Mouse (Mus musculus) CD4-positive, CD25-positive, alpha-beta regulatory T cell, adult 9 weeks (primary cell): ENCODE data around the gene Gm49354. TPM values are rescaled to one million over a fixed set of nuclear protein-coding genes. Genes with fewer than 3 reads are reported as not detected.

Source experiments
- polyA plus RNA-seq: library from polyadenylated mRNA; unstranded; fragments of 100-300 nt; shearing (Covaris generic); gene quantifications from one replicate; pipeline ENCODE4 v1.2.1, GENCODE M21; 2017

The Gm49354 gene
- not detected for polyA plus RNA-seq

DNA sequence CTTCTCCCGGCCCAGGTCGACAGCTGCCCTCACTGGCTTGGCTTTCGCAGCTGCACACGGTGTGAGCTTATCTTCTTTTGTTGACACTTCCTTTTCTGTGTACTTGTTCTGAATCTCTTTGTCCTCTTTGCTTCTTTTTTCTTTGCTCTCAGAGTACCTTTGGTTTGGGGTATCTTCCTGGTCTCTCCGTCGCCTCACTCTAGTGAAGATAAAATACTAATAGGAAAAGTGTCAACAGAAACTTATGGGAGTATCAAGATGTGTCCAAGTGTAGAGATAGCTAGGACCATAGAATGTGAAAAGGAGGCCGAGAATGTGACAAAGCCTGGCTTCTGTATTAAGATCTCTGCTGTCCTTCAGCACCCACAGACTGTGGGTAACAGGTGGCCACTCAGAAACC lies at the start of gene Gm49354:
Gene Gm49354 (minus strand): TSS at position 101 of the 400 bp plus-strand sequence.

DNA sequence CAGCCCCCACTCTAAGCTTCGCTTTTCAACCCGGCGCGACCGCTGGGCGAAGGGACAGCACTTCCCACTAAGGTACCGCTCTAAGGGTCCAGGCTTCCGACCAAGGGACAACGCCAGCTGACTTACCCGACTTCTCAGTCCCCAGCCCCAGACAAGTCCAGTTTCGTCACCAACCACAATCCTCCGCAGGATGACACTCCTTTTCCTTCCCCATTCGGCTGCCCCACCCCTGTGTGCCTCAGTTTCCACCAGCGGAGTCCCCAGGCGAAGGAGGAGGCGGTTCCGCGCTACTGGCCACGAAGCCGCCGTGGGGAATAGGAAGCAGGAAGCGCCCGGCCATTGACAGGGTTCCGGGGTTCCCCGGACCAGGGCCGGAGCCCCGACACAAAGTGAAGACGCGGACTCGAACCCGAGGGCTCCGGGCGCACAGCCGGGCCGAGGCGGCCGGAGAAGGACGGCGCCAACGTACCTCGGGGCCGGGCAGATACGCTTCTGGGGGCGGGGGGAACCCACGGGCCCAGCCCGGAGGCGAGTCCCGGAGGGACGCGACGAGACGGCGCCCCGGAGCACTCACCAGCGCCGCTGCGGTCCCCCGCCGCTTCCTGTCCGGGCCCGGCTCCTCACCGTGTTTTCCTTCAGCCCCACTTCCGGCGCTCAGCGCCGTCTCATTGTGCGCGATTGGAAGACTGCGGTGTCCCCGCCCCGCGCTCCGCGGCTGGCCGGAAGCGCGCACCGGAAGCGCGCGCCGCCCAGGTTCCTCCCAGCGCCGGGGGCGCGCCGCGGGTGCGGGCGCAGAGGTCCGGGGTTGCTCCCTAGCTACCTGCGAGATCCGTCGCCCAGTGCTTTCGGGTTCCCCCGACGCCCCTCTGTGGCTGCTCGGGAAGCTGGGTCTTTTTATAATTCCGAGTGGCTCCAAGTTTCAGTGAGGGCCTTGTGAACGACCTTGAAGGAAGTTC lies 40.7 kb upstream of the Gm49354 start, which contains the start of gene Tut7:
Gene Tut7 (minus strand): TSS at position 641 of the 956 bp plus-strand sequence.

DNA sequence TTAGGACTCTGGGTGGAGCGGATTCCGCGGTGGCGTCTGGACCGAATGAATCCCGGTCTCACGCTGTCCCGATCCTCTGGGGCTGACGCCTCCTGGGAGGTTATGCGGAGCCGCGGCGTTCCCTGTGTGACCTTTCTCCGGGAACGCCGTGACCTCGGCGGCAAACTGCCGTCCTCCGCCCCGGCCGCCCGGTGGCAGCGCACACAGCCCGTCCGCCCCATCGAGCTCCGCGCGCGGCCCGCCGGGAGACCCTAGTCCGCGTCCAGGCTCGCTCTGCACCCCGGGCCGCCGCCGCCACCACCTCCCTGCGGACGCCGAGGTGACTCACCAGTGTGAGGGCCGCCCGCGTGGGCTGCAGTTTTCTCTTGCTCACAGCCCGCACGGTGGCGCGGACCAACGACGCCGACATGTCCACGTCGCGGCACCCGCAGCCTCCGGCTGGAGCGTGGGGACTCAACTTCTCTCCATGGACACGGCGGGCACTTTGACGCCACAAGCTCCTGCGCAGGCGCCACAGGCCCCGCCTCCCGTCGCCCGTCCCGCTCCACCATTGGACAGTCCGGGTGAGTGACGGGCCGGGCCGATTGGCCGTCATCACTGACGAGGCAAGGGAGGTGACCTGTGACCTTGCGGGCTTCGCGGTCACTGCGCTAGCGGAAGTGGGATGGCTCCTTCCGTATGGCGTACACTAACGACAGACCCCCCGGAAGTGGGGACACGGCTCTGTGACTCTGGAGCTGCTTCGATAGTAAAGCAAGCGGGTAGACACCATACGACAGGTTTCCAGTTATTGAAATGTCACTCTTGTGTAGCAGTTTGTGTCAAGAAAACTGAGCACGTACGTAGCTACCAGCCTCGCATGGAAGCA lies 12.5 kb downstream of the Gm49354 start, which contains the start of gene Isca1:
Gene Isca1 (minus strand): TSS at position 515 of the 868 bp plus-strand sequence.

DNA sequence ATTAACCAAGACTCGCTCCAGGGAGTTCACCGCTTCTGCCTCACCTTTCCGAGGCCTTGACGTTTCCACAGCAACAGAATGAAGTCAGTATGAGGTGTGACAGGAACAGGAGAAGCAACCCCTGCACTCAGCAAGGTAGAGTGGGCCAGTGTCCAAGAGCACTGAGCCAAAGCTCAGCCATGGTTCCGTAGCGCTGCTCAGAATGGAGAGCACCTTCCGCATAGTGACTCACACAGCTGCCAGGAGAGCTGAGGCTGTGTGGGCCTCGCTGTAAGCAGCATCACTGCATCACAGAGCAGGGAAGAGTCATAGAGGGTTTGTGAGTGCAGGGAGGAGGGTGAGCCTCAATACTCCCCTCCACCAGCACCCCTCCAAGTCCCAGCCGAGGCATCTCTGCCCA lies 35.3 kb downstream of the Gm49354 start, which contains the start of gene 1700014D04Rik:
Gene 1700014D04Rik (minus strand): TSS at position 42 of the 400 bp plus-strand sequence.

DNA sequence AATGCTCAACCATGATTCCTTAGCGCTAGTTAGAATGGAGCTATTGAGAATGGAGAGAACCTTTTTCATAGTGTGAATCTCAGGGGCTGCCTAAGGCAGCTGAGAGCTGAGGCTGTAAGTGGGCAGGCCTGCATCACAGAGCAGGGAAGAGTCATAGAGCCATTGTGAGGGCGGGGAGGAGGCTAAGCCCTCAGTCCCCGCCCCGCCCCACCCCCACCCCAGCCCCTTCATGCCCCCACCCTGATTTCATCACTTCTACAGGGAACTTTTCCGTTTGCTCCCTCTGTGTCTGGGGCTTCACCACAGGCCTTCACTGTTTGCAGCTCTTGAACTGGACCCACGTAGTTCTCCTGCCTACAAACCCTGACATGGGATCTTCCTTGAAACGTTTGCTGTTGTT lies 50.4 kb downstream of the Gm49354 start, which contains the start of gene Spata31d1d:
Gene Spata31d1d (minus strand): TSS at position 101 of the 400 bp plus-strand sequence.

DNA sequence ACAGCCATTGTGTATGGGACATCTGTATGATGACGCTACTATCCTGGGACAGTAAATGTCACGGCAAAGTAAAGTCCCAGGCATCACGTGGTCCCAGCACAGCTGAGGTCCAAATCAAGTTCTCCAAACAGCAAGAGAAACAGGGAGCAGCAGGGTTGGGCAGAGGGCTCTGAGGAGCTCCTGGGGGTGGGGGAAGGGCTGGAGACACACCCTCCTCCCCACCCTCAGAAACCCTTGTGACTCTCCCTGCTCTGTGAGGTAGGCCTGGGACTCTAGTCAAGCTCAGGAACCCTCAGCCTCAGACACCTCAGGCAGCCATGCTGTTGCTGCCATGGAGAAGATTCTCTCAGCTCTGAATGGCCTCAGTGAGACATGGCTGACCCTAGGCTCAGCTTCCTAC lies 70.1 kb downstream of the Gm49354 start, which contains the start of gene Spata31d1b:
Gene Spata31d1b (plus strand): TSS at position 301 of the 400 bp plus-strand sequence.

DNA sequence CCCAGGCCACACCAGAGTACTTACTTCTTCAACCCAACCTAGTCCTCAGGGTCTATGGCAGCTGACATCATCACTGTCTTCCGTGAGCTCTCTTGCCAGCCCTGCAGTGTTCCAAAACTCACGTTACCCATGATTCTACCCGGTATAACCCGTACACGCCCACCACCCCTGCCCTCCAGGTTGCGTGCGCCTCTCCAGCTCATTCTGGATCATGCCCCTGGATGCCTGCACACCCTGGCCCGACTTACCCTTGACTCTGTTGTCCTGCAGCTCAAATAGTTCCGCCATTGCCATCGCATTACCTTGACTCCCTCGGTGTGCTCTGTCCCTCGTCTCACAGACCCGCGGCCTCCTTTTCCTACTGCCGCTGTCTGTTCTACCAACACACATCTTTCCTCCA lies 71.8 kb downstream of the Gm49354 start, which contains the start of gene Spata31d1a:
Gene Spata31d1a (minus strand): TSS at position 101 of the 400 bp plus-strand sequence.

Other genes with a start within 250 kb of the Gm49354 start
- gene Agtpbp1, start 197.0 kb downstream of the Gm49354 start, polyA plus RNA-seq, result 21.1 TPM
- gene Naa35, start 197.0 kb downstream of the Gm49354 start, polyA plus RNA-seq, result 76.9 TPM
- gene Golm1, start 106.4 kb downstream of the Gm49354 start, polyA plus RNA-seq, result 42.1 TPM
- not detected for gene 4921517D22Rik, start 88.1 kb downstream of the Gm49354 start, polyA plus RNA-seq
- 0.36 TPM for gene Spata31d1a, start 71.9 kb downstream of the Gm49354 start, polyA plus RNA-seq
- not detected for gene Spata31d1b, start 70.0 kb downstream of the Gm49354 start, polyA plus RNA-seq
- gene Spata31d1d, start 50.5 kb downstream of the Gm49354 start, polyA plus RNA-seq, result not detected
- not detected for gene 1700014D04Rik, start 35.5 kb downstream of the Gm49354 start, polyA plus RNA-seq
- gene Isca1, start 12.4 kb downstream of the Gm49354 start, polyA plus RNA-seq, result 73.8 TPM
- 138 TPM for gene Tut7, start 40.9 kb upstream of the Gm49354 start, polyA plus RNA-seq